Mouse (Mus musculus) kidney, postnatal 10 days (tissue): ENCODE results near the gene Smim17.

ENCODE experiments used
- DNase-seq: peaks from one replicate; pipeline ENCODE4 v3.0.0; 2021; ENCODE audit warnings: mixed read lengths

Smim17 gene

DNA sequence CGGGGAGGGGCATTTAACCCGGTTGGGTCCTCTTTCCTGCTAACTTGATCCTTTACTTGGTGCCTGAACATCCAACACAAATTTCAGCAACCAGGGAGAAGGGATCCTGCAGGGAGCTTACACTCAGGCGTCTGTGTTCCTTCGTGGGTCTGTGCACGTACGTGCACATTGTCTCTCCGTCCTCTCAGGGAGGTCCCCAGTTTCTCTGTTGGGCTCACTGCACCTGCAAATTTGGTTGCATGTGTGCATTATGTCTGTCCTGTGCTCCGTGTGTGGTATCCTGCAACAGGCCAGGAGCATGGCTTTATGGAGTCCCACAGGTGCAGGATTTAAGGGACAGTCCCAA, 16.9 kb downstream of the Smim17 start:
- DNase-seq = no peak

DNA sequence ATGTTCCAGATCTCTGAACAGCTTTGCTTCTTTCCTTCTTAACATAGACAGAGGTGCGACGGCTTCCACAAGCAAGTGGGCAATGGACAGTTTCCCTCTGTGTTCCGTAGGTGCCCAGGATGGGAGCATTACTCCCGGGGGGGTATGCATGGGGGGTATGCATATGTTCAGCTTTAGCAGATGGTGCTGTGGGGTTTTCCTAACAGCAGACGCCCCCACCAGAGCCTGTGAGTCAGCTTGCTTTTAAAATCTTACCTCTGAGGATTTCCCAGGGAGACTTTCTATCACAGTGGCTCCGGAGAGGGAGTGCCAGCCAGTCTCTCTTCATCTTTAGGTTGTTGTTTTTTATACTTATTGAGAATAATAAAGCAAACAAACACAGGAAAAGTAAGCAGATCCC, 21.4 kb downstream of the Smim17 start:
- no peak for DNase-seq

DNA sequence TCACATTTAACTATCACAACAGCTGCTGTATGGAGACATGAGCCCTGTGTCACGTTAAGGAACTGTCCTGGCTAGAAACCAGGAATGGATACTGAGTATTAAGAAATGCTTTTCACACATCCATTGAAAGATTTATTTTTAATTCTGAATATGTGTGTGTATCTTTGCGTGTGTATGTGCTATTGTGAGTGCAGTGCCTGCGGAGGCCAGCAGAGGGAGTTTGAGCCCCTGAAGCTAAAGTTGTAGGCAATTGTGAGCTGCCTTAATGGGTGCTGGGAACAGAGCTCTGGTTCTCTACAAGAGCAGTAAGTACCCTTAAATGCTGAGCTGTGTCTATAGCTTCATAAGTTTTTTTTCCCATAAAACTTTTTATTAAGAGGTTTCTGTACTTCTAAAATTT, 30.9 kb downstream of the Smim17 start:
- no peak for DNase-seq

DNA sequence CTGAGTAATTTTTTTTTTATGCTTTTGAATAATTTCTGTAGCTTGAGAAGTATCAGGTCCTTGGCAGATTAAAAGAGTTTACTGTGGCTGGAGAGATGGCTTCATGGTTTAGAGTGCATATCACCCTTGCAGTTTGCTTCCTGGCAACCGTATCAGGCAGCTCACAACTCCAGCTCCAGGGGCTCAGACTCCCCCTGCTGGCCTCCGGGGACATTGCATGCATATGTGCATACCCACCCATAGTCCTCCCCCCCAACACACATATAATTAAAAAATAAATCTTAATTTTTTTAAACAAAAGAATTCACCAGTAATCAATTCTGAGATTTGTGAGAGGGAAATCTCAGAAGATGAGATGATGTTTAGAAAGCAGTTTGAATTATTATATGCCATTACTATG, 31.8 kb downstream of the Smim17 start:
- DNase-seq = peak; percentile 48

DNA sequence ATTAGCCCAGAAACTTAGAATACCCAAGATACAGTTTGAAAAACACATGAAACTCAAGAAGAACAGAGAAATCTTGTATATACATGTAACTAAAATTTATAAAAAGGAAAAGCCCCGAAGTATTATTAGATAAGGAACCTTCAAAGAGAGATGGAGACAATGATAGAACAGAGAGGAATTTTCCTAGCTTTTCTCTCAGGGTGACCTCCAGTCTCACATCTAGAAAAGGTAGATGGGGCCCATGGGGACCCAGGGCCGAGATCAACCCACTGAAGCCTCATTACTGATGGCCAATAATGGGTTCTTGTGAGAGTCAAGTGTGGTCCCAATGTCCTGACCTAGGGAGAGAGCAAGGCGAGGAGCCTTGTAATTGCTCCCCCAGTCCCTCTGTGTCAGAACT, 39.9 kb downstream of the Smim17 start, which contains the start of gene Olfr1344:
Olfr1344 (plus strand) TSS at position 301 of the 400 bp plus-strand sequence.
- no peak for DNase-seq

DNA sequence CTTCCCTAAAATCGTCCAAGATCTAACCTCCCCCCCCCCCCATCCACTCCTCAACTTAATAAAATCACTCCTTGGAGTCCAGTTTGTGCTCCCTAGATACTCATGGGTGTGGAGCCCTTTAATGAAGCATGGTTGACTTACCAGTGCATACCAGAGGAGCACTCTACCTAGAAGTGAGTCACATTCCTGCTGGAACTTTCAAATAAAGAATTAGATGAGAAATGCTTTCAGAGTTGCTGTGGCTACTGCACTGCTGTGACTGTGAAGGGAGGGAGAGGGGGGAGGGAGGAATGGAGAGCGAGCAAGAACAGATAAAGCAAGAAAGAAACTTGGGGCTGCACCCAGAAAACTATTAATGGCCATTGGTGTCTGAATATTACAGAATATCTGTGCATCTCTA, 42.7 kb downstream of the Smim17 start:
- DNase-seq = no peak

DNA sequence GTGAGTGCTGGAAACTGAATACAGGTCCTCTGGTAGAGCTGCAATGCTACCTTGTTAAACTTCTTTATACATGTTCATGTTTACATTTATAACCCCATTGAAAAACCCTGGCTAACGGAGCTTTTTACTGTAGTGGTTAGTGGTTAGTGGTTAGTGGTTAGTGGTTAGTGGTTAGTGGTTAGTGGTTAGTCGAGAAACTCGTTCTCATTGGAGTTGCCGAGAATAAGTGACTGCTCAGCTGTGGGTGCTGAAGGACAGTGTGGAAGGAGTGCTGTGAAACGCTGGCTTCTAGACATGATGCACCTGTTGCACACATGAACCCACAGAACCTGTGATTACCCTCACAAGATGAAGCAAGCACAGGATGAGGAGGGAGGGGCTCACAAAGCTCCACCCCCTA, 49.3 kb downstream of the Smim17 start:
- DNase-seq = no peak

DNA sequence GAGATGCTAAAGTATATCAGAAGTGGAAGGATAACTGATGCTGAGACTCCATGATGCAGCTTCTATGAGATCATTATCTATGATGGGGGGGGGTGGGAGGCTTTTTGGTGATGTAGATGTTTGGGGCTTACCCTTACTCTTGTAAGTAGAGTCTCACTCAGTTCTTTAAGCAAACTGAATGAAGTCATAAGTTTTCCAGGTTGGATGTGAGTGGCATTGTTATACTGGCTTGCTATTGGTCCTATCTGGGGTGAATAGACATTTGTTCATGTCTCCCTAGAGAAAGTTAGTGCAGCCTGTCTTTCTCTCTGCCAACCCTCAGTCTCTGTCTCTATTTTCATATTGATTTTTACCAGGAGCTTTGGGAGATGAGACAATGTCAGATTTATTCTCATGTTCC, 57.4 kb downstream of the Smim17 start, which contains the start of gene Olfr1336:
Olfr1336 (plus strand) TSS at position 301 of the 400 bp plus-strand sequence.
- no peak for DNase-seq

DNA sequence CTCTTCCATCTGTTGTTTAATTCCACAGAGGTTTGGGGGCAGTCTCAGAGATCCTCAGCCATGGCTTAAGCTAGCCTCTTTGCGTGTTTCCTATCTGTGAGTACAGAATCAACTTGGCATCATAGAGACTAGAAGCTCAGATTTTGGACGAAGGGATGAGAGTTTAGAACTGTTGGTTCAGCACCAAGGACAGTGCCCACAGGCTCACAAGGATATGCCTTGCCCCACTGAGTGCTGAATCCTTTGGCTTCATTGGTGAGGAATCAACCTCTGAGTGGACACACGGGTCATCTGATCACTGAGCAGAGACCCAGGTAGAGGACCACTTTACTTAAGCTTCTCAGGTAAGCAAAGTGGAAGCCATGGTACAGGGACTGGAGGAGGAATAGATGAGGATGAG, 57.9 kb downstream of the Smim17 start:
- DNase-seq = peak; percentile 10

DNA sequence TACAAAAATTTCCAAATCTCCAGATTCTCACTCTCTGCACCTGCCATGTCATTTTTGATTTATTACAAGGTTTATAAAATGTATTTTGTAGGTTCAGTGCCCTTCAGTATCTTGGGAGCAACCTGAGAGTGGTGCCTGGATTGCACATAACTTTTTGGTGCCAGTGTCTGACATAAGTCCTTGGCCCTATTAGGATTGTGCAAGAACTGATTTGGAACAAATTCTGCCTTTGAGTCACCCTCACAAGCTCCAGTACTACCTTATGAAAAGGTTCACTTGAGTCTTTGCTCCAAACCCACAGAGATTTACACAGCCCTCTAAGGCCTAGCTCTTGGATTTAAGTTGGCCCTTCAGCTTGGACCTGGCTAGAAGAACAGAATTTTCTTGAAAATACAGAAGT, 68.4 kb downstream of the Smim17 start, which contains the start of gene Olfr1346:
Olfr1346 (plus strand) TSS at position 151 of the 400 bp plus-strand sequence.
- DNase-seq = no peak

DNA sequence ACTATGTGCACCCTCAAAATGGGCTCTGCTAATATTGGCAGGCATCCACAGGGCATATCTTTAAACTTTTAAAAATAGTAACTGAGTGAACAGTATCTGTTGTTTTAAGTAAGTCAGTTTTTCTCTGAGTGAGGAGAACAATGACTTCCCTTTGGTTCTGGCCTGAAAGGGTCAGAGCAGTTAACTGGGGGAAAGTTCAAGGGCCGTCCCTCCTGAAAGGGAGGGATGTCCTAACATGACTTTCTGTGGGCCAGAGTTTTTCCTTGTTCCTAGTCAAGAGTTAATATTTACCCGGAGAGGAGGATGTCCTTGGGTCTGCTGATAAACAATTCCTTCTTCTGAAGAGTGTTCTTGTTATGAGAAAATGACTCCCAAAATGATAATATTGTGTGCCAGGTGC, 79.1 kb downstream of the Smim17 start:
- DNase-seq = peak; percentile 6
